Mouse (Mus musculus) MEL (cell line): ENCODE measurements around the gene Ckap2l.

Experiments used
- CTCF ChIP-seq, 3 experiments: IDR thresholded peaks in 2 of 3; conservative IDR thresholded peaks in 1 of 3; 2 replicates each; pipeline ENCODE4 v1.5.1; 2011 to 2012; ENCODE audit warnings: low read length in 3 of 3, low read depth in 2 of 3, mild to moderate bottlenecking in 2 of 3, improper control_type of control experiment in 1 of 3, inconsistent platforms in 1 of 3, mixed read lengths in 1 of 3, moderate library complexity in 1 of 3; ENCODE audit not compliant: control insufficient read depth in 1 of 3, insufficient read depth in 1 of 3, poor library complexity in 1 of 3, severe bottlenecking in 1 of 3
- EP300 ChIP-seq, 2 experiments: IDR thresholded peaks; 2 replicates each; pipeline ENCODE4 v1.6.1; 2011; ENCODE audit warnings: improper control_type of control experiment in 2 of 2, low read length in 2 of 2, low read depth in 1 of 2, mild to moderate bottlenecking in 1 of 2
- GATA1 ChIP-seq: IDR thresholded peaks from 2 replicates; pipeline ENCODE4 v1.6.1; 2011; ENCODE audit warnings: low read depth, low read length, improper control_type of control experiment
- MAZ ChIP-seq: IDR thresholded peaks from 2 replicates; pipeline ENCODE4 v1.6.1; 2012; ENCODE audit warnings: low read depth, mild to moderate bottlenecking, inconsistent platforms, low read length, improper control_type of control experiment
- POLR2A ChIP-seq, 2 experiments: IDR thresholded peaks; 2 replicates each; pipeline ENCODE4 v1.6.1; 2011 to 2012; ENCODE audit warnings: low read length in 2 of 2, mild to moderate bottlenecking in 2 of 2, control low read depth in 1 of 2, improper control_type of control experiment in 1 of 2, low read depth in 1 of 2, moderate library complexity in 1 of 2; ENCODE audit not compliant: control insufficient read depth in 1 of 2, insufficient read depth in 1 of 2, poor library complexity in 1 of 2
- POLR2AphosphoS5 ChIP-seq: IDR thresholded peaks from 2 replicates; pipeline ENCODE4 v1.6.1; 2012; ENCODE audit warnings: low read depth, borderline replicate concordance, mild to moderate bottlenecking, inconsistent platforms, low read length, moderate library complexity, mixed read lengths
- TAL1 ChIP-seq: IDR thresholded peaks from 2 replicates; pipeline ENCODE4 v1.6.1; 2012; ENCODE audit warnings: mild to moderate bottlenecking, inconsistent platforms, low read length, moderate library complexity, mixed read lengths
- TCF12 ChIP-seq: IDR thresholded peaks from 2 replicates; pipeline ENCODE4 v1.6.1; 2014; ENCODE audit warnings: low read depth, mild to moderate bottlenecking, inconsistent platforms, low read length, improper control_type of control experiment, moderate library complexity

- TF ChIP-seq GATA1 (no peak), POLR2AphosphoS5 (no peak), POLR2A (IDR thresholded peaks at IDR 0.05; ENCODE audit: control insufficient read depth in 1 of 2, insufficient read depth in 1 of 2, low read depth in 1 of 2, low read length in 2 of 2, poor library complexity in 1 of 2) (no peak), TAL1 (no peak), CTCF (IDR thresholded peaks at IDR 0.05 in 2 of 3, conservative IDR thresholded peaks at IDR 0.05 in 1 of 3; ENCODE audit: control insufficient read depth in 1 of 3, insufficient read depth in 1 of 3, low read depth in 2 of 3, low read length in 3 of 3, poor library complexity in 1 of 3, severe bottlenecking in 1 of 3) (no peak), EP300 (IDR thresholded peaks at IDR 0.05; ENCODE audit: low read depth in 1 of 2, low read length in 2 of 2) (no peak), TCF12 (no peak), MAZ (no peak)
Measured at GRCm38 (mm10) chr2:129221097-129221632, 75.8 kb downstream of the Ckap2l start.
